Mouse (Mus musculus) intestine, postnatal 0 days (tissue): ENCODE data around the gene Creg1. TPM values are rescaled to one million over a fixed set of nuclear protein-coding genes. Genes with fewer than 3 reads are reported as not detected.

Experiments used
- ATAC-seq: fragments of 200-750 bp; cut with Nextera tagmentation; 2 replicates; pipeline ENCODE4 v1.8.0; 2017; ENCODE audit warnings: mild to moderate bottlenecking, moderate TSS enrichment, moderate library complexity
- H3K27ac ChIP-seq: fragments of 300-500 bp; sonication (generic); 2 replicates; pipeline ENCODE4 v1.5.1; 2014; ENCODE audit warnings: mild to moderate bottlenecking, low read depth, low read length, moderate library complexity
- H3K27me3 ChIP-seq: fragments of 300-500 bp; sonication (generic); replicated peaks from 2 replicates; pipeline ENCODE4 v1.6.1; 2014; ENCODE audit warnings: low read length, mixed read lengths; ENCODE audit not compliant: control insufficient read depth, insufficient read depth
- H3K36me3 ChIP-seq: fragments of 300-500 bp; sonication (generic); 2 replicates; pipeline ENCODE4 v1.6.1; 2014; ENCODE audit warnings: mild to moderate bottlenecking, moderate library complexity; ENCODE audit not compliant: control insufficient read depth, insufficient read depth
- H3K4me1 ChIP-seq: fragments of 300-500 bp; sonication (generic); replicated peaks from 2 replicates; pipeline ENCODE4 v1.6.1; 2014; ENCODE audit warnings: antibody characterized with exemption, low read length, mixed read lengths; ENCODE audit not compliant: control insufficient read depth, insufficient read depth
- H3K4me2 ChIP-seq: fragments of 300-500 bp; sonication (generic); replicated peaks from 2 replicates; pipeline ENCODE4 v1.6.1; 2014; ENCODE audit warnings: low read depth, mild to moderate bottlenecking, moderate library complexity
- H3K4me3 ChIP-seq: fragments of 300-500 bp; sonication (generic); 2 replicates; pipeline ENCODE4 v1.5.1; 2014; ENCODE audit warnings: low read depth, low read length
- H3K9ac ChIP-seq: fragments of 300-500 bp; sonication (generic); 2 replicates; pipeline ENCODE4 v1.6.1; 2014; ENCODE audit warnings: mild to moderate bottlenecking, low read depth, low read length
- H3K9me3 ChIP-seq: fragments of 300-500 bp; sonication (generic); 2 replicates; pipeline ENCODE4 v1.6.1; 2016; ENCODE audit warnings: mixed run types; ENCODE audit not compliant: control insufficient read depth
- CTCF ChIP-seq: sonication (generic); IDR thresholded peaks from 2 replicates; pipeline ENCODE4 v1.5.1; 2016; ENCODE audit warnings: low read depth, mild to moderate bottlenecking, control low read depth, antibody characterized with exemption, moderate library complexity
- WGBS: fragments of 180-500 bp; shearing (Covaris S2); extraction: QIAGEN DNeasy Blood & Tissue Kit; methylation state at CpG from one replicate; pipeline ENCODE4 v1.1.7; 2014; 5-methylcytosine and 5-hydroxymethylcytosine counted together
- polyA plus RNA-seq: library from polyadenylated mRNA; unstranded; fragments of >200 nt; fragmentation: Nextera tagmentation; extraction: Ambion mirVana; gene quantifications from 2 replicates; pipeline ENCODE4 v1.2.1, GENCODE M21; 2015

Creg1 gene
- polyA plus RNA-seq, 1 experiment from 2014 or later: 195 TPM

DNA sequence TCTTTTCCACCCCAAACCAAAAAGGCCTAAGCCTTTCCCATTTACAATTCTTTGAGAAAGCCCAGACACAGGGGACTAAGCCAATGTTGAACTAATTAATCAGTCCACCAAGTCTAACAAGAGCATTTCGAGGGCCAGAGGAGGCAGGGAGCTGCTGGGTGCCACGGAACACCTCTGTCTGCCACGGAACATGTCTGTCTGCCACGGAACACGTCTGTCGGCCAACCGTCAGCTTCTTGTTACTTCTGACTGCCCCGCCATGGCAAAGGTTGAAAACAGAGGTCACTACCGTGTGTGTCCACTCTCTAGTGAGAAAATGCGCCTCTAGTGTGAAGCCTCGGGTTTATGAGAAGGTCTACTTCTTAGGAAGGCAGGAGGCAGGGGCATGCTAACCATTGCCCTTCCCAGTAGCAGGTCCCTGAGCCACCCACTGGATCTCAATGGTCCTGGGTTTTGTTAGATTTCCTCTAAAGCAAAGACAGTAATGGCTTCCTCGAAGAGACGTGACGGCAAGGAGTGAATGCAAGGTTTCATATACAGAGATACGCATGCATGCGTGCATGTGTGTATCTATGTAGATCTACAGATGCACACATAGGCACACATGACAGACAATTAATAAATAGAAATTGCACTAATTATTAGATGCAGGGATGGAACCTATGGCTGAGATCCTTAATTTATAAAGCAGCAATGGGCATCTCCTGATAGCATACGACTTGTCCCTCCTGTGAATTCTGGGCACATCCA is 27.1 kb downstream of the Creg1 start:
- Histone ChIP-seq H3K27me3 (no peaks in the 10 kb centered on the region), H3K27ac (no peak overlapping the region), H3K9ac (no peak overlapping the region), H3K36me3 (no peaks in the 10 kb centered on the region), H3K4me3 (no peak overlapping the region), H3K4me1 (no peaks in the 10 kb centered on the region), H3K4me2 (no peak overlapping the region), H3K9me3 (no peaks in the 10 kb centered on the region)
- no peak for ATAC-seq
- WGBS: 92% methylated on average over 17 of the region's 17 CpGs
- TF ChIP-seq CTCF: no peak

DNA sequence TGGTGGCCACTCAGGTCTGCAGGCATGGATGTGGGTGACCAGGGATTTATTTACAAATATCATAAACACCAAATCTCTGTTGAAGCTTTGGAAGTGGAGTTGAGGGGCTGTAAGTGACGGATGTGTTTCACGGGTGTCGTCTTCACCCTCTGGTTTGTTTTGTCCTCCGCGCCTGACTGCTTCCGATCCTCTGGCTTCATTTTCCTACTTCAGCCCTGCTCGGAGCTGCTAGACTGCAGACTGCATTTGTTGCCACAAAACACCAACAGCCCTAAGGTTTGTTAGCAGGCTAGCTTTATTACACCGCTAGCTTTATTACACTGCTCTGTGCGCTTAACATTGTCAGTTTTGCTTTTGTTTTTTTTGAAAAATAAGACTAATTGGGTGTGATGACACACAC is 27.9 kb downstream of the Creg1 start:
- Histone ChIP-seq H3K4me1 (no peaks in the 10 kb centered on the region), H3K27me3 (no peaks in the 10 kb centered on the region), H3K36me3 (no peaks in the 10 kb centered on the region), H3K4me3 (no peak overlapping the region), H3K9ac (no peak overlapping the region), H3K4me2 (no peak overlapping the region), H3K9me3 (no peaks in the 10 kb centered on the region), H3K27ac (no peak overlapping the region)
- WGBS: 84% methylated on average over 9 of the region's 9 CpGs
- no peak for TF ChIP-seq CTCF
- no peak for ATAC-seq

DNA sequence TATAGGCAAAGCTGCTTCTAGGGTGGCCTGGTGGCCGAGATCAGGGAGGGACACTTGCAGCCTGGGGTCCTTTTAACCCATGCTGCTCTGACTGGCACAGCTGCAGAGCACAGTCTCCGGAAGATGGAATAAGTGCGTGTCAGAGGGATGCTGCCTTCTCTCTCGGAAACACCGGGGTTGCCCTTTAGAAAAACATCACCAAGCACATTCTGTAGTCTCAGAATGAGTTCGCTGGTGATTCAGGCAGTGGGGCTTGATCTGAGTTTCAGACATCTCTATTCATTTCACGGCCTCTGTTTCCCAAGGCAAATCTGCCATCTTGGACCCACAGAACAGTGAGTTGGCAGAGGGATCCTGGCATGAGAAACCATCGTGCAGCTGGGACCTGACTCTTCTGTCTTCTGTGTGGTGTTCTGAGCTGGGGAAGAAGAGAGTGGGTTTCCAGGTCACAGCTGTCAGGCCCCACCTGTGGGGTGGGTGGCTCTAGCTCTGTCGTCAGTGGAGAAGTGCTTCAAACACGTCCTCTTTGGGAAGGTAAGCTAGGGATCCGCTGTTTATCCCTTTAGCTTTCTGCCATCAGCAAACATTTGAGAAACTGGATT is 38.3 kb downstream of the Creg1 start:
- 79% methylated on average over 11 of the region's 11 CpGs for WGBS
- TF ChIP-seq CTCF: no peak
- H3K4me2 ChIP-seq: no peak overlapping the region
- H3K27me3 ChIP-seq: no peaks in the 10 kb centered on the region
- no peak overlapping the region for H3K4me3 ChIP-seq
- no peak overlapping the region for H3K27ac ChIP-seq
- ATAC-seq: no peak
- H3K9me3 ChIP-seq: no peaks in the 10 kb centered on the region
- H3K4me1 ChIP-seq: no peaks in the 10 kb centered on the region
- H3K9ac ChIP-seq: no peak overlapping the region
- H3K36me3 ChIP-seq: no peaks in the 10 kb centered on the region

DNA sequence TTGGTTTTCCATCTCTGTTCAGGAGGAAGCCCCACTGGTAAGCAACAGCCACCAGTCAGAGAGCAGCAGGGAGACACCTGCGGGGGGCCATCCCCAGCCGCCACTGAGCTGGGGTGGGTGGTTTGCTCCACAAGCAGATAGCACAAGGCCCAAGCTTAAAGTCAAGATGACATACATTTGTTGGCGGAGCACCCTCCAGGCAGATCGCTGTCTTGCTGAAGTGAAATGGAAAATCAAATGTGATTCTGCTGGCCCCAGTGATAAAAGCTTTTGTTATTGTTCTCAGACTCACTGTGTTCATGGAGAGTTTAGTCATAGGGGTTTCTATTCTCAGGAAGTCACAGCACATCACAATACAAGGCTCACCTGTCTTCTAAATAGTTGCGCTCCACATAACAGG is 39.6 kb downstream of the Creg1 start:
- Histone ChIP-seq H3K4me3 (no peak overlapping the region), H3K4me1 (no peaks in the 10 kb centered on the region), H3K27me3 (no peaks in the 10 kb centered on the region), H3K36me3 (no peaks in the 10 kb centered on the region), H3K27ac (no peak overlapping the region), H3K9ac (no peak overlapping the region), H3K4me2 (no peak overlapping the region), H3K9me3 (no peaks in the 10 kb centered on the region)
- no peak for ATAC-seq
- TF ChIP-seq CTCF: no peak
- WGBS: 96% methylated on average over 5 of the region's 5 CpGs

DNA sequence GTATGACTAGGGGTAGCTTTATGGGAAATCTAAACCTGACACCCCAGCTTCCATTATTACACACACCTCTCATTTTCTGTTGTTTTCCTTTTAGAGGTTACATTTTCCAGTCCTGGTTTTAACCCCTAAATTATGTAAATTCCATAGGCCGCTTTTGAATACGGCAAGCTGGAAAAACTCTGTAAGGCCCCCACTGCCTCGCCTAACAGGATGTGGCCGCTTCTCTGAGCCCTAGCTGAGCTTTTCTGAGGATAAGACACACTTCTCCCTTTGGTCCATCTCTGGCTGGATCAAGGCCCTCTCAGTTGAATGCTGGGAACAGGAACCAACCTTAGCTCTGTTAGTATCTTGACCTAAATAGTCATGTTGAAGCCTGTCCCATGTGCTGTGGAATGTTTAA is 40.6 kb downstream of the Creg1 start:
- Histone ChIP-seq H3K36me3 (no peaks in the 10 kb centered on the region), H3K4me3 (no peak overlapping the region), H3K4me1 (no peaks in the 10 kb centered on the region), H3K4me2 (no peak overlapping the region), H3K27me3 (no peaks in the 10 kb centered on the region), H3K9me3 (no peaks in the 10 kb centered on the region), H3K9ac (no peak overlapping the region), H3K27ac (no peak overlapping the region)
- TF ChIP-seq CTCF: no peak
- ATAC-seq: no peak
- 94% methylated on average over 4 of the region's 4 CpGs for WGBS

DNA sequence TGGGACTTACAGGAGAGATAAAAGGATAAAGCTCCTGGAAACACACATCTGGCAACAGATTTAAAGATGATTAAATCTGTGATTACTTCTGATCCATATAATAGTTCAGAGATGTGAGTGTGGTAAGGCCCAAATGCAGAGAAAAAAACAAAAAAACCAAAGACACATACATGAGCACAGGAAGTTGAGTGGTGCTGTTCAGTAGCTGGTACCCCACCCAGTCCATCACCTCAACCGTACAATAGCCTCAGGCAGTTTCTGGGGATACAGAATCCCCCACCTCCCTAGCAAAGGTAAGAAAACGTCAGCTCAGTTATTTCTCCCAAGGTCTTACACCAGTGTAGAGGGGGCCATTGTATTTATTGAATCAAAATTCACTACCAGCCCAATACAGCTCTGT is 47.1 kb downstream of the Creg1 start:
- Histone ChIP-seq H3K4me1 (no peaks in the 10 kb centered on the region), H3K4me3 (no peak overlapping the region), H3K9me3 (no peaks in the 10 kb centered on the region), H3K4me2 (no peak overlapping the region), H3K27me3 (no peaks in the 10 kb centered on the region), H3K9ac (no peak overlapping the region), H3K27ac (no peak overlapping the region), H3K36me3 (no peaks in the 10 kb centered on the region)
- ATAC-seq: no peak
- TF ChIP-seq CTCF: no peak
- WGBS: 78% methylated on average over 2 of the region's 2 CpGs
